Comparison of ENCODE assay signal across 21 mouse cellular contexts in the genomic region with DNA sequence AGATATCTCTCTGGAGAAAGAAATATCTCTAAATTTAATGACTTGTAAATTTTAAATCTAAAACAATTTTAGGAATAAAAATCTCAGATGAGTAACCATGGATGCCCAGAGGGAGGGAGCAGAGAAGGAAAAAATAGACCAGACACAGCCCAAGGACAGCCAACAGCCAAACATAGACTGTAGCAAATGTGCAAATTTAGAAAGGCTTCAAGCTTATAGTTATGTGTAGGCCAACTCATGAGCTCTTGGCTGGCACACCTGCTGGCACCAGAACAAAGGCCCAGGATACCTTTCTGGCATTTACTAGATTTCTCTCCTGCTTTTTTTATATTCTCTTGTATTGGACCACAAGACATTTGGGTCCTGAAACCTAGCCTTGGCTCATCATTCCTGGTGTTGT.
DNase-seq lines count a peak whose midpoint lies in the region; ATAC-seq lines count a peak whose summit lies in the region.
"Had no signal": no experiment of that assay in that cellular context is flagged by ENCODE, and none has a peak within 500 bp of the region (broad histone marks: within the 10 kb centered on the region; RNA-seq: fewer than 3 reads in every experiment).

No protein-coding gene starts in this region.

- no peak for DNase-seq in frontal cortex, postnatal 10 days (ENCODE audit: low spot score in 2 of 2)
- DNase-seq in left cerebral cortex, postnatal 14 days (ENCODE audit: low spot score in 2 of 2) = peak; percentile 9 to 23
- DNase-seq in left cerebral cortex, postnatal 4 days = no peak
- peak; percentile 4 to 29 for DNase-seq in right cerebral cortex, adult 2 months (ENCODE audit: low spot score in 2 of 2)
- no peak for DNase-seq in right cerebral cortex, postnatal 25 days
- peak; percentile 56 for DNase-seq in brain, adult 2 months (ENCODE audit: low read depth, low spot score)
- no peak for DNase-seq in urinary bladder, postnatal 14 days (ENCODE audit: low spot score)
- DNase-seq: adrenal gland, adult 8-10 months; adrenal gland, postnatal 25 days; B cell, adult 2 months; cerebellum, adult 11-12 months; cerebellum, adult 2 months; cerebellum, adult 9-10 months; cerebellum, postnatal 10 days; cerebellum, postnatal 25 days had no signal

- ATAC-seq in frontal cortex, adult (ENCODE audit: low TSS enrichment) = peak; percentile 93
- ATAC-seq: activated CD4-positive, CD25-positive, alpha-beta regulatory T cell, adult 4 months; CD4-positive, CD25-positive, alpha-beta regulatory T cell, adult 4 months; forebrain, embryonic 13.5 days; forebrain, embryonic 15.5 days; Patski had no signal

- intact Hi-C loops in left cerebral cortex, postnatal 14 days (cut with DNase I) = no loop called here
- intact Hi-C loops in left cerebral cortex, postnatal 4 days (cut with DNase I) = no loop called here

Comparison
In these comparisons a context has a peak if more than half of its experiments do, and no peak if none do; other contexts are left out.
1. DNase-seq: peak in left cerebral cortex, postnatal 14 days (2 of 2), right cerebral cortex, adult 2 months (2 of 2) and brain, adult 2 months (single experiment); none in frontal cortex, postnatal 10 days (0 of 2), left cerebral cortex, postnatal 4 days (single experiment), right cerebral cortex, postnatal 25 days (single experiment) and urinary bladder, postnatal 14 days (single experiment).